Mouse (Mus musculus) erythroblast, embryonic 14.5 days (primary cell): ENCODE results near the gene Tff3.

Experiments
- GATA1 ChIP-seq: IDR thresholded peaks from 2 replicates; pipeline ENCODE4 v1.6.1; 2012; ENCODE audit warnings: low read length, inconsistent platforms, mixed read lengths
- TAL1 ChIP-seq: IDR thresholded peaks from 3 replicates; pipeline ENCODE4 v1.6.1; 2012; ENCODE audit warnings: low read length, inconsistent platforms, mixed read lengths

DNA sequence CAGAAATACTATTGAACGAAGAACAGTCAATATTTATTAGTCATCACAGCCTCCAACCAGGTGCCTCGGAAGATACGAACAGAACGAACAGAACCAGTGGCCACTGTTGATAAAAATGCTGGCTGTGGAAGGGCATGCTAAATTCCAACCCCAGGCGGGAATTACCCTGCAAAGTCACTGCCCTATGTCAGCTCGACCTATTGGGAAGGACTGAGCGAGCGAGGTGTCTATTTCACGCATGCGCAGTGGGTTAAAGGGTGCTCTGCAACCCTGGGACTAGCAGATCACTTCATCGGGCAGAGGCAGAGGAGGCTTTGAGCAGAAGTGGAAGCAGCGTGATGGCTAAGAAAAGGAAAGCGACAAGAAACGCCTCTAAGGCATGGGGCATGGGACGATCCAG is 4.3 kb upstream of the Tff3 start:
- no peak for TF ChIP-seq GATA1
- no peak for TF ChIP-seq TAL1
